Mouse (Mus musculus) embryonic facial prominence, embryonic 12.5 days (tissue): ENCODE measurements around the gene Retreg3. TPM values are rescaled to one million over a fixed set of nuclear protein-coding genes. Genes with fewer than 3 reads are reported as not detected.

Experiments
- ATAC-seq: fragments of 200-750 bp; cut with Nextera tagmentation; 2 replicates; pipeline ENCODE4 v1.8.0; 2017; ENCODE audit not compliant: insufficient number of reproducible peaks, insufficient read depth, low FRiP score, low TSS enrichment
- H3K27ac ChIP-seq: fragments of 300-500 bp; sonication (generic); 2 replicates; pipeline ENCODE4 v1.5.1; 2016; ENCODE audit warnings: mild to moderate bottlenecking
- H3K27me3 ChIP-seq: fragments of 300-500 bp; sonication (generic); 2 replicates; pipeline ENCODE4 v1.6.1; 2016; ENCODE audit warnings: mild to moderate bottlenecking, moderate library complexity
- H3K36me3 ChIP-seq: fragments of 300-500 bp; sonication (generic); 2 replicates; pipeline ENCODE4 v1.6.1; 2016; ENCODE audit warnings: mild to moderate bottlenecking
- H3K4me1 ChIP-seq: fragments of 300-500 bp; sonication (generic); 2 replicates; pipeline ENCODE4 v1.6.1; 2016
- H3K4me2 ChIP-seq: fragments of 300-500 bp; sonication (generic); replicated peaks from 2 replicates; pipeline ENCODE4 v1.6.1; 2016; ENCODE audit warnings: mild to moderate bottlenecking, moderate library complexity
- H3K4me3 ChIP-seq: fragments of 300-500 bp; sonication (generic); 2 replicates; pipeline ENCODE4 v1.5.1; 2016; ENCODE audit warnings: mild to moderate bottlenecking
- H3K9ac ChIP-seq: fragments of 300-500 bp; sonication (generic); 2 replicates; pipeline ENCODE4 v1.6.1; 2016; ENCODE audit warnings: mild to moderate bottlenecking, moderate library complexity
- H3K9me3 ChIP-seq: fragments of 300-500 bp; sonication (generic); 2 replicates; pipeline ENCODE4 v1.6.1; 2016; ENCODE audit warnings: mild to moderate bottlenecking, moderate library complexity
- WGBS: fragments of 180-500 bp; shearing (Covaris S2); methylation state at CpG from one replicate; pipeline ENCODE4 v1.1.7; 2016; 5-methylcytosine and 5-hydroxymethylcytosine counted together
- polyA plus RNA-seq: library from polyadenylated mRNA; unstranded; fragments of >200 nt; fragmentation: Nextera tagmentation; extraction: Ambion mirVana; gene quantifications from 2 replicates; pipeline ENCODE4 v1.2.1, GENCODE M21; 2016

Retreg3 gene
- polyA plus RNA-seq, result 17.0 and 18.6 TPM in 2 replicates

GRCm38 (mm10) chr11:101119761-101120544 lies at the start of gene Retreg3, which contains the start of gene Tubg1:
Gene Retreg3 (minus strand): TSS chr11:101119893.
Gene Tubg1 (plus strand): TSS chr11:101119938.
- Histone ChIP-seq H3K4me3 (peak within 1 kb of the TSS; percentile 92), H3K4me2 (peak within 1 kb of the TSS; percentile 96), H3K27me3 (no peaks in the 10 kb centered on the region), H3K4me1 (peaks cover 27% of the 10 kb centered on the region), H3K9ac (peak within 1 kb of the TSS; percentile 93), H3K27ac (peak within 1 kb of the TSS; percentile 86), H3K36me3 (peaks cover 29% of the 10 kb centered on the region), H3K9me3 (no peaks in the 10 kb centered on the region)
- under 1% methylated on average over 61 of the region's 61 CpGs for WGBS
- peak; percentile 92 for ATAC-seq

- H3K4me2 ChIP-seq, result peak overlapping the region; percentile 86; the same call in 1 of the 2 replicates
- 68% methylated on average over 18 of the region's 18 CpGs for WGBS
- no peak overlapping the region for H3K9ac ChIP-seq
- peaks cover 48% of the 10 kb centered on the region for H3K4me1 ChIP-seq
- H3K27ac ChIP-seq, result no peak overlapping the region
- no peak overlapping the region for H3K4me3 ChIP-seq
- peaks cover 79% of the 10 kb centered on the region for H3K27me3 ChIP-seq
- peaks cover 10% of the 10 kb centered on the region for H3K36me3 ChIP-seq
- ATAC-seq, result no peak
- H3K9me3 ChIP-seq, result no peaks in the 10 kb centered on the region
Observed at GRCm38 (mm10) chr11:101168301-101168980, 48.7 kb upstream of the Retreg3 start.

- Histone ChIP-seq H3K9ac (no peak overlapping the region), H3K4me2 (no peak overlapping the region), H3K9me3 (no peaks in the 10 kb centered on the region), H3K4me1 (peaks cover 43% of the 10 kb centered on the region), H3K36me3 (peaks cover 13% of the 10 kb centered on the region), H3K4me3 (no peak overlapping the region), H3K27ac (no peak overlapping the region), H3K27me3 (peaks cover 79% of the 10 kb centered on the region)
- 44% methylated on average over 8 of the region's 8 CpGs for WGBS
- ATAC-seq, result no peak
Observed at GRCm38 (mm10) chr11:101167963-101168300, 48.2 kb upstream of the Retreg3 start.

- Histone ChIP-seq H3K4me2 (no peak overlapping the region), H3K4me1 (peaks cover 40% of the 10 kb centered on the region), H3K4me3 (no peak overlapping the region), H3K9ac (no peak overlapping the region), H3K9me3 (no peaks in the 10 kb centered on the region), H3K27ac (no peak overlapping the region), H3K36me3 (peaks cover 15% of the 10 kb centered on the region), H3K27me3 (peaks cover 83% of the 10 kb centered on the region)
- ATAC-seq, result no peak
- 46% methylated on average over 19 of the region's 19 CpGs for WGBS
Observed at GRCm38 (mm10) chr11:101167211-101167962, 47.7 kb upstream of the Retreg3 start.

- no peak overlapping the region for H3K4me3 ChIP-seq
- WGBS, result 37% methylated on average over 14 of the region's 14 CpGs
Observed at GRCm38 (mm10) chr11:101166357-101166756, 46.7 kb upstream of the Retreg3 start.

GRCm38 (mm10) chr11:101164677-101165580 lies 45.2 kb upstream of the Retreg3 start:
- H3K9me3 ChIP-seq, result no peaks in the 10 kb centered on the region
- peaks cover 88% of the 10 kb centered on the region for H3K27me3 ChIP-seq
- 7% methylated on average over 35 of the region's 35 CpGs for WGBS
- peak overlapping the region; percentile 41 for H3K4me3 ChIP-seq
- H3K4me1 ChIP-seq, result peaks cover 26% of the 10 kb centered on the region
- no peak overlapping the region for H3K27ac ChIP-seq
- no peak overlapping the region for H3K9ac ChIP-seq
- ATAC-seq, result no peak
- H3K4me2 ChIP-seq, result peak overlapping the region; percentile 74
- H3K36me3 ChIP-seq, result peaks cover 25% of the 10 kb centered on the region

More at GRCm38 (mm10) chr11:101166357-101166756, 46.7 kb upstream of the Retreg3 start:
- Histone ChIP-seq H3K4me1 (peaks cover 35% of the 10 kb centered on the region), H3K27me3 (peaks cover 94% of the 10 kb centered on the region), H3K9me3 (no peaks in the 10 kb centered on the region), H3K36me3 (peaks cover 23% of the 10 kb centered on the region), H3K4me2 (no peak overlapping the region), H3K27ac (no peak overlapping the region), H3K9ac (no peak overlapping the region)
- no peak for ATAC-seq

- H3K27ac ChIP-seq, result no peak overlapping the region
- ATAC-seq, result no peak
- 4% methylated on average over 21 of the region's 21 CpGs for WGBS
- peak overlapping the region; percentile 74 for H3K4me2 ChIP-seq
- no peaks in the 10 kb centered on the region for H3K9me3 ChIP-seq
- H3K36me3 ChIP-seq, result peaks cover 25% of the 10 kb centered on the region
- H3K4me1 ChIP-seq, result peaks cover 19% of the 10 kb centered on the region
- H3K27me3 ChIP-seq, result peaks cover 82% of the 10 kb centered on the region
- peak overlapping the region; percentile 41 for H3K4me3 ChIP-seq
- peak overlapping the region; percentile 58 for H3K9ac ChIP-seq
Observed at GRCm38 (mm10) chr11:101164351-101164665, 44.6 kb upstream of the Retreg3 start.

GRCm38 (mm10) chr11:101163476-101164350 lies 44.0 kb upstream of the Retreg3 start:
- Histone ChIP-seq H3K4me2 (peak overlapping the region; percentile 74), H3K4me1 (peaks cover 16% of the 10 kb centered on the region), H3K9me3 (no peaks in the 10 kb centered on the region), H3K36me3 (peaks cover 25% of the 10 kb centered on the region), H3K27me3 (peaks cover 76% of the 10 kb centered on the region), H3K27ac (no peak overlapping the region), H3K9ac (peak overlapping the region; percentile 58), H3K4me3 (peak overlapping the region; percentile 41)
- WGBS, result 11% methylated on average over 49 of the region's 49 CpGs
- ATAC-seq, result no peak

- WGBS, result 54% methylated on average over 5 of the region's 5 CpGs
- no peak overlapping the region for H3K27ac ChIP-seq
- H3K4me2 ChIP-seq, result no peak overlapping the region
- no peaks in the 10 kb centered on the region for H3K9me3 ChIP-seq
- no peak overlapping the region for H3K4me3 ChIP-seq
- ATAC-seq, result no peak
- H3K9ac ChIP-seq, result no peak overlapping the region
- H3K27me3 ChIP-seq, result peaks cover 66% of the 10 kb centered on the region
- peaks cover 23% of the 10 kb centered on the region for H3K36me3 ChIP-seq
- peaks cover 16% of the 10 kb centered on the region for H3K4me1 ChIP-seq
Observed at GRCm38 (mm10) chr11:101162772-101163171, 43.1 kb upstream of the Retreg3 start.

GRCm38 (mm10) chr11:101162301-101162700 lies 42.6 kb upstream of the Retreg3 start:
- H3K4me2 ChIP-seq, result no peak overlapping the region
- peaks cover 16% of the 10 kb centered on the region for H3K4me1 ChIP-seq
- no peak for ATAC-seq
- peaks cover 61% of the 10 kb centered on the region for H3K27me3 ChIP-seq
- no peak overlapping the region for H3K9ac ChIP-seq
- 63% methylated on average over 5 of the region's 5 CpGs for WGBS
- no peak overlapping the region for H3K4me3 ChIP-seq
- no peaks in the 10 kb centered on the region for H3K9me3 ChIP-seq
- no peak overlapping the region for H3K27ac ChIP-seq
- H3K36me3 ChIP-seq, result peaks cover 18% of the 10 kb centered on the region
